Mouse (Mus musculus): ENCODE measurements around the gene Zmynd10. TPM values are rescaled to one million over a fixed set of nuclear protein-coding genes. Genes with fewer than 3 reads are reported as not detected.

Gene Zmynd10
- 3.4 and 5.1 TPM in 2 replicates for polyA plus RNA-seq (2021; fragmentation: Nextera tagmentation)
- long read RNA-seq, experiment 1, partial matches to known transcripts: 2 of 8 reads
- long read RNA-seq, experiment 1, other reads (novel, unspliced or antisense): 4 of 8 reads
- long read RNA-seq, experiment 2, partial matches to known transcripts: 1 of 2 reads
- long read RNA-seq, experiment 2, other reads (novel, unspliced or antisense): 0 of 2 reads

GRCm38 (mm10) chr9:107547026-107547425 is at the start of gene Zmynd10:
Zmynd10 (plus strand) TSS chr9:107547298.

GRCm38 (mm10) chr9:107533791-107534407 is 13.2 kb upstream of the Zmynd10 start, which contains the start of gene Tmem115:
Tmem115 (plus strand) TSS chr9:107533945.

GRCm38 (mm10) chr9:107541474-107542351 is 5.4 kb upstream of the Zmynd10 start, which contains the start of the genes Cyb561d2 and Nprl2:
Cyb561d2 (minus strand) TSS chr9:107542193.
Nprl2 (plus strand) TSS chr9:107542226.

GRCm38 (mm10) chr9:107551117-107551889 is 4.2 kb downstream of the Zmynd10 start, which contains the start of gene Rassf1:
Rassf1 (plus strand) TSS chr9:107551555.

GRCm38 (mm10) chr9:107563029-107563581 is 16.0 kb downstream of the Zmynd10 start, which contains the start of gene Tusc2:
Tusc2 (plus strand) TSS chr9:107563255.

GRCm38 (mm10) chr9:107567702-107568319 is 20.7 kb downstream of the Zmynd10 start, which contains the start of gene Hyal2:
Hyal2 (plus strand) TSS chr9:107567945.

GRCm38 (mm10) chr9:107576357-107577107 is 29.4 kb downstream of the Zmynd10 start, which contains the start of gene Hyal1:
Hyal1 (plus strand) TSS chr9:107576927.

GRCm38 (mm10) chr9:107578587-107578986 is 31.5 kb downstream of the Zmynd10 start, which contains the start of gene Naa80:
Naa80 (plus strand) TSS chr9:107578887.

GRCm38 (mm10) chr9:107580501-107581317 is 33.6 kb downstream of the Zmynd10 start, which contains the start of gene Hyal3:
Hyal3 (plus strand) TSS chr9:107580818.

GRCm38 (mm10) chr9:107586974-107587832 is 40.1 kb downstream of the Zmynd10 start, which contains the start of gene Ifrd2:
Ifrd2 (plus strand) TSS chr9:107587642.

Other genes with a start within 250 kb of the Zmynd10 start
- gene Hemk1, start 208.9 kb upstream of the Zmynd10 start, polyA plus RNA-seq (2021; fragmentation: Nextera tagmentation): 10.7 and 14.4 TPM in 2 replicates
- gene 6430571L13Rik, start 206.7 kb upstream of the Zmynd10 start, polyA plus RNA-seq (2021; fragmentation: Nextera tagmentation): 1.4 and 1.5 TPM in 2 replicates
- gene Cacna2d2, start 147.7 kb upstream of the Zmynd10 start, polyA plus RNA-seq (2021; fragmentation: Nextera tagmentation): 3.9 and 5.6 TPM in 2 replicates
- 38.4 and 40.4 TPM in 2 replicates for gene Tmem115, start 13.4 kb upstream of the Zmynd10 start, polyA plus RNA-seq (2021; fragmentation: Nextera tagmentation)
- 34.9 and 46.6 TPM in 2 replicates for gene Cyb561d2, start 5.1 kb upstream of the Zmynd10 start, polyA plus RNA-seq (2021; fragmentation: Nextera tagmentation)
- gene Nprl2, start 5.1 kb upstream of the Zmynd10 start, polyA plus RNA-seq (2021; fragmentation: Nextera tagmentation): 62.2 and 70.1 TPM in 2 replicates
- gene Rassf1, start 4.3 kb downstream of the Zmynd10 start, polyA plus RNA-seq (2021; fragmentation: Nextera tagmentation): 11.1 and 12.9 TPM in 2 replicates
- gene Tusc2, start 16.0 kb downstream of the Zmynd10 start, polyA plus RNA-seq (2021; fragmentation: Nextera tagmentation): 109 and 120 TPM in 2 replicates
- gene Hyal2, start 20.6 kb downstream of the Zmynd10 start, polyA plus RNA-seq (2021; fragmentation: Nextera tagmentation): 11.2 and 13.4 TPM in 2 replicates
- 2.2 and 2.6 TPM in 2 replicates for gene Hyal1, start 29.6 kb downstream of the Zmynd10 start, polyA plus RNA-seq (2021; fragmentation: Nextera tagmentation)
- 6.1 and 9.8 TPM in 2 replicates for gene Naa80, start 31.6 kb downstream of the Zmynd10 start, polyA plus RNA-seq (2021; fragmentation: Nextera tagmentation)
- 0.40 and 0.54 TPM in 2 replicates for gene Hyal3, start 33.5 kb downstream of the Zmynd10 start, polyA plus RNA-seq (2021; fragmentation: Nextera tagmentation)
- gene Ifrd2, start 40.3 kb downstream of the Zmynd10 start, polyA plus RNA-seq (2021; fragmentation: Nextera tagmentation): 3.6 and 4.9 TPM in 2 replicates
- gene Sema3b, start 61.9 kb downstream of the Zmynd10 start, polyA plus RNA-seq (2021; fragmentation: Nextera tagmentation): 1.7 and 2.5 TPM in 2 replicates
- gene Gnai2, start 88.1 kb downstream of the Zmynd10 start, polyA plus RNA-seq (2021; fragmentation: Nextera tagmentation): 38.9 and 84.2 TPM in 2 replicates
- 41.4 and 55.2 TPM in 2 replicates for gene Slc38a3, start 122.2 kb downstream of the Zmynd10 start, polyA plus RNA-seq (2021; fragmentation: Nextera tagmentation)
- gene Gnat1, start 132.4 kb downstream of the Zmynd10 start, polyA plus RNA-seq (2021; fragmentation: Nextera tagmentation): 10.7 and 19.3 TPM in 2 replicates
- 1.1 and 5.3 TPM in 2 replicates for gene Sema3f, start 163.2 kb downstream of the Zmynd10 start, polyA plus RNA-seq (2021; fragmentation: Nextera tagmentation)
- gene Rbm5, start 223.7 kb downstream of the Zmynd10 start, polyA plus RNA-seq (2021; fragmentation: Nextera tagmentation): 33.3 and 36.9 TPM in 2 replicates